ENCODE assay signal across 7 mouse cellular contexts in the genomic region with DNA sequence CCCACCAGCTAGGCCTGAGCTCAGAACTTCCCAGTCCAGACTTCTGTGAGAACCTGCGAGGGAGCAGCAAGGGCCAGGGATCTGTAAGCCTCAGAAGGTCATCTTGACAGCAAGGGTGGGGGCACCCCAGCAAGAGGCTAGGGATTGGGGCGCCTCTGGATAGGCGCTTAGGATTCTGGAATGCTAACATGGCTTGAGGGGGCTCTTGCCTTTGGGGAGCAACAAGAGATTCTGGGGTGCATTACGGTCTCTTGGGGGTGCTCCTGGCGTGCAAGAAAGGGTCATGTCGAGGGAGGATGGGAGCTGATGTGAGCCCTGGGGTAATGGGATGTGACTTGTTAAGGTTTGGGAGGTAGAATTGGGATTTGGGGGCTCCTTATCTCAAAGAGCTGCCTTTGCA. TPM values are rescaled to one million over a fixed set of nuclear protein-coding genes. Genes with fewer than 3 reads are reported as not detected.
DNase-seq lines count a peak whose midpoint lies in the region; ATAC-seq and TF ChIP-seq lines count a peak whose summit lies in the region.

No protein-coding gene starts in this region.

- H3K9me3 ChIP-seq in lung, embryonic 15.5 days = 0 out of 2 replicates have a peak, but pooled peaks cover 3% of the 10 kb centered on the region
- no peaks in the 10 kb centered on the region for H3K9me3 ChIP-seq in forebrain, embryonic 16.5 days (ENCODE audit: control insufficient read depth, low read length)
- H3K9me3 ChIP-seq in limb, embryonic 12.5 days = peaks cover 6% of the 10 kb centered on the region

- DNase-seq in lung, postnatal 14 days = no peak
- DNase-seq in c-Kit-positive CD71-positive TER-119-positive erythroid progenitor cells, embryonic 14.5 days (ENCODE audit: low spot score) = no peak
- no peak for DNase-seq in thymus, adult 18-20 months

- 26% methylated on average over 6 of the region's 6 CpGs for WGBS in lung, embryonic 15.5 days
- 20% methylated on average over 6 of the region's 6 CpGs for WGBS in forebrain, embryonic 16.5 days
- 13% methylated on average over 6 of the region's 6 CpGs for WGBS in limb, embryonic 12.5 days
- 29% methylated on average over 6 of the region's 6 CpGs for WGBS in small intestine, adult 2 months

- peak overlapping the region; percentile 92 for H3K27ac ChIP-seq in lung, embryonic 15.5 days
- H3K27ac ChIP-seq in forebrain, embryonic 16.5 days (ENCODE audit: low read length) = peak overlapping the region; percentile 79
- 0 out of 2 replicates have a peak overlapping the region, but pooled peaks have one; percentile 41 for H3K27ac ChIP-seq in limb, embryonic 12.5 days
- H3K27ac ChIP-seq in small intestine, adult 2 months (ENCODE audit: insufficient read depth, low read depth, low read length) = no peak overlapping the region

- TF ChIP-seq CTCF in small intestine, adult 2 months (IDR thresholded peaks at IDR 0.05; ENCODE audit: extremely low read depth, insufficient read length, insufficient replicate concordance, low read depth, low read length) = no peak

- no peak for TF ChIP-seq POLR2A in small intestine, adult 2 months (IDR thresholded peaks at IDR 0.05; ENCODE audit: low read depth, low read length)

- peak overlapping the region; percentile 51; the same call in 1 of the 2 replicates for H3K9ac ChIP-seq in lung, embryonic 15.5 days
- peak overlapping the region; percentile 56 for H3K9ac ChIP-seq in forebrain, embryonic 16.5 days (replicated peaks; ENCODE audit: low read depth, low read length)
- H3K9ac ChIP-seq in limb, embryonic 12.5 days (replicated peaks) = peak overlapping the region; percentile 50; the same call in 1 of the 2 replicates

- H3K4me3 ChIP-seq in lung, embryonic 15.5 days = peak overlapping the region; percentile 66
- H3K4me3 ChIP-seq in forebrain, embryonic 16.5 days (replicated peaks; ENCODE audit: low read length) = peak overlapping the region; percentile 66
- H3K4me3 ChIP-seq in limb, embryonic 12.5 days (replicated peaks) = peak overlapping the region; percentile 64
- peak overlapping the region; percentile 79 for H3K4me3 ChIP-seq in small intestine, adult 2 months (ENCODE audit: low read depth, low read length)

- H3K27me3 ChIP-seq in lung, embryonic 15.5 days = peaks cover 2% of the 10 kb centered on the region; the same call in 1 of the 2 replicates
- no peaks in the 10 kb centered on the region for H3K27me3 ChIP-seq in forebrain, embryonic 16.5 days (replicated peaks; ENCODE audit: control insufficient read depth, insufficient read depth, low read length)
- peaks cover 48% of the 10 kb centered on the region for H3K27me3 ChIP-seq in limb, embryonic 12.5 days
- no peaks in the 10 kb centered on the region for H3K27me3 ChIP-seq in small intestine, adult 2 months (ENCODE audit: control insufficient read depth, insufficient read depth, low read length)

- H3K36me3 ChIP-seq in lung, embryonic 15.5 days = no peaks in the 10 kb centered on the region
- H3K36me3 ChIP-seq in forebrain, embryonic 16.5 days (ENCODE audit: control insufficient read depth, insufficient read depth) = no peaks in the 10 kb centered on the region
- no peaks in the 10 kb centered on the region for H3K36me3 ChIP-seq in limb, embryonic 12.5 days
- H3K36me3 ChIP-seq in small intestine, adult 2 months (ENCODE audit: control insufficient read depth, insufficient read depth, low read length) = no peaks in the 10 kb centered on the region

- H3K4me1 ChIP-seq in lung, embryonic 15.5 days = peaks cover 40% of the 10 kb centered on the region
- peaks cover 30% of the 10 kb centered on the region for H3K4me1 ChIP-seq in forebrain, embryonic 16.5 days (replicated peaks; ENCODE audit: control insufficient read depth, insufficient read depth, low read length)
- peaks cover 29% of the 10 kb centered on the region for H3K4me1 ChIP-seq in limb, embryonic 12.5 days (replicated peaks)
- H3K4me1 ChIP-seq in small intestine, adult 2 months (ENCODE audit: control insufficient read depth, insufficient read depth, insufficient read length, low read length) = peaks cover 10% of the 10 kb centered on the region

- ATAC-seq in lung, embryonic 15.5 days (ENCODE audit: borderline replicate concordance, extremely low read depth, low FRiP score, low TSS enrichment) = no peak
- no peak for ATAC-seq in forebrain, embryonic 16.5 days
- ATAC-seq in limb, embryonic 12.5 days (ENCODE audit: insufficient number of reproducible peaks, insufficient read depth, low FRiP score, low TSS enrichment, low read depth) = no peak

- H3K4me2 ChIP-seq in lung, embryonic 15.5 days = peak overlapping the region; percentile 82
- H3K4me2 ChIP-seq in forebrain, embryonic 16.5 days (ENCODE audit: low read length) = peak overlapping the region; percentile 53
- peak overlapping the region; percentile 87 for H3K4me2 ChIP-seq in limb, embryonic 12.5 days

RNA-seq across cellular contexts. Expression of gene Slc27a1, which starts 0.3 kb away (rescaled TPM):
- polyA plus RNA-seq in lung, embryonic 15.5 days (2015; fragmentation: Nextera tagmentation; extraction: Ambion mirVana) = 34.3 and 36.7 TPM in 2 replicates
- 74.6 and 75.9 TPM in 2 replicates for polyA plus RNA-seq in forebrain, embryonic 16.5 days (2015; fragmentation: Nextera tagmentation; extraction: Ambion mirVana)
- 45.5 and 50.0 TPM in 2 replicates for polyA plus RNA-seq in limb, embryonic 12.5 days (2016; fragmentation: Nextera tagmentation; extraction: Ambion mirVana)
- 28.6 and 29.6 TPM in 2 replicates for polyA plus RNA-seq in small intestine, adult 2 months (2012; rRNA removed)

RNA-seq across cellular contexts. Expression of gene Nxnl1, which starts 2.5 kb away (rescaled TPM):
- not detected in 2 replicates for polyA plus RNA-seq in lung, embryonic 15.5 days (2015; fragmentation: Nextera tagmentation; extraction: Ambion mirVana)
- not detected in 2 replicates for polyA plus RNA-seq in forebrain, embryonic 16.5 days (2015; fragmentation: Nextera tagmentation; extraction: Ambion mirVana)
- not detected in 2 replicates for polyA plus RNA-seq in limb, embryonic 12.5 days (2016; fragmentation: Nextera tagmentation; extraction: Ambion mirVana)
- polyA plus RNA-seq in small intestine, adult 2 months (2012; rRNA removed) = not detected in 2 replicates

RNA-seq across cellular contexts. Expression of gene Tmem221, which starts 10.3 kb away (rescaled TPM):
- polyA plus RNA-seq in lung, embryonic 15.5 days (2015; fragmentation: Nextera tagmentation; extraction: Ambion mirVana) = 3.3 and 4.6 TPM in 2 replicates
- polyA plus RNA-seq in forebrain, embryonic 16.5 days (2015; fragmentation: Nextera tagmentation; extraction: Ambion mirVana) = 0.15 and 0.16 TPM in 2 replicates
- 0.13 and 0.26 TPM in 2 replicates for polyA plus RNA-seq in limb, embryonic 12.5 days (2016; fragmentation: Nextera tagmentation; extraction: Ambion mirVana)
- polyA plus RNA-seq in small intestine, adult 2 months (2012; rRNA removed) = 0.62 and 3.3 TPM in 2 replicates

RNA-seq across cellular contexts. Expression of gene Pgls, which starts 23.0 kb away (rescaled TPM):
- 228 and 230 TPM in 2 replicates for polyA plus RNA-seq in lung, embryonic 15.5 days (2015; fragmentation: Nextera tagmentation; extraction: Ambion mirVana)
- polyA plus RNA-seq in forebrain, embryonic 16.5 days (2015; fragmentation: Nextera tagmentation; extraction: Ambion mirVana) = 167 and 189 TPM in 2 replicates
- polyA plus RNA-seq in limb, embryonic 12.5 days (2016; fragmentation: Nextera tagmentation; extraction: Ambion mirVana) = 228 and 243 TPM in 2 replicates
- polyA plus RNA-seq in small intestine, adult 2 months (2012; rRNA removed) = 174 and 266 TPM in 2 replicates

RNA-seq across cellular contexts. Expression of gene Mvb12a, which starts 26.2 kb away (rescaled TPM):
- polyA plus RNA-seq in lung, embryonic 15.5 days (2015; fragmentation: Nextera tagmentation; extraction: Ambion mirVana) = 95.2 and 96.6 TPM in 2 replicates
- polyA plus RNA-seq in forebrain, embryonic 16.5 days (2015; fragmentation: Nextera tagmentation; extraction: Ambion mirVana) = 52.8 and 65.3 TPM in 2 replicates
- polyA plus RNA-seq in limb, embryonic 12.5 days (2016; fragmentation: Nextera tagmentation; extraction: Ambion mirVana) = 64.3 and 69.1 TPM in 2 replicates
- polyA plus RNA-seq in small intestine, adult 2 months (2012; rRNA removed) = 180 and 251 TPM in 2 replicates
